Mouse (Mus musculus) bone marrow macrophage, adult 2 months (primary cell): ENCODE data around the gene Pgbd5.

ENCODE experiments used
- CTCF ChIP-seq: IDR thresholded peaks from 2 replicates; pipeline ENCODE4 v1.5.1; 2012; ENCODE audit warnings: low read depth, mild to moderate bottlenecking, low read length, moderate library complexity
- POLR2A ChIP-seq: IDR thresholded peaks from 2 replicates; pipeline ENCODE4 v1.6.1; 2012; ENCODE audit warnings: mild to moderate bottlenecking, low read depth, low read length, borderline replicate concordance

GRCm38 (mm10) chr8:124371410-124372123, 67.9 kb downstream of the Pgbd5 start:
- TF ChIP-seq POLR2A (no peak), CTCF (no peak)
